Mouse (Mus musculus): ENCODE measurements at regions not wholly inside any gene's neighbourhood (a gene's known extent, or its start where the extent isn't known, plus 50 kb on each side); places are given as distances from the start of the nearest gene placed in this dataset.

GRCm38 (mm10) chr3:116197966-116198365 lies 55.3 kb downstream of the Gpr88 start:
- no peak for DNase-seq

GRCm38 (mm10) chr3:116194701-116195100 lies 58.6 kb downstream of the Gpr88 start:
- DNase-seq, result no peak

- no peak for DNase-seq
Observed at GRCm38 (mm10) chr3:116191261-116191660, 61.8 kb upstream of the Vcam1 start.

- peak; percentile 16 for DNase-seq
Observed at GRCm38 (mm10) chr3:116190727-116191126, 61.2 kb upstream of the Vcam1 start.

GRCm38 (mm10) chr3:116189363-116190100 lies 60.0 kb upstream of the Vcam1 start:
- no peak for DNase-seq

- DNase-seq, result no peak
Observed at GRCm38 (mm10) chr3:116185206-116185605, 55.7 kb upstream of the Vcam1 start.

GRCm38 (mm10) chr3:116184443-116184842 lies 55.0 kb upstream of the Vcam1 start:
- no peak for DNase-seq

GRCm38 (mm10) chr3:116180341-116180885 lies 50.9 kb upstream of the Vcam1 start:
- no peak for DNase-seq

Measured in right cerebral cortex, adult 18-20 months (tissue).